Mouse (Mus musculus) forebrain, embryonic 16.5 days (tissue): ENCODE measurements around the gene Acta2. TPM values are rescaled to one million over a fixed set of nuclear protein-coding genes. Genes with fewer than 3 reads are reported as not detected.
A peak's percentile ranks its signal among the peaks of the same experiment; 100 is the strongest.
"Not testable (repeated sequence)": the region's sequence is repeated elsewhere in the genome, so short reads cannot be mapped to it uniquely, and the experiment has no call there.

Experiments used
- ATAC-seq: fragments of 200-750 bp; cut with Nextera tagmentation; 2 replicates; pipeline ENCODE4 v1.8.0; 2017; ENCODE audit warnings: mild to moderate bottlenecking, moderate library complexity
- H3K27ac ChIP-seq: fragments of 300-500 bp; sonication (generic); 2 replicates; pipeline ENCODE4 v1.5.1; 2014; ENCODE audit warnings: low read length, control low read depth
- H3K27me3 ChIP-seq: fragments of 300-500 bp; sonication (generic); replicated peaks from 2 replicates; pipeline ENCODE4 v1.6.1; 2014; ENCODE audit warnings: low read length; ENCODE audit not compliant: control insufficient read depth, insufficient read depth
- H3K36me3 ChIP-seq: fragments of 300-500 bp; sonication (generic); 2 replicates; pipeline ENCODE4 v1.6.1; 2014; ENCODE audit not compliant: control insufficient read depth, insufficient read depth
- H3K4me1 ChIP-seq: fragments of 300-500 bp; sonication (generic); replicated peaks from 2 replicates; pipeline ENCODE4 v1.6.1; 2014; ENCODE audit warnings: low read length; ENCODE audit not compliant: control insufficient read depth, insufficient read depth
- H3K4me2 ChIP-seq: fragments of 300-500 bp; sonication (generic); 2 replicates; pipeline ENCODE4 v1.6.1; 2014; ENCODE audit warnings: mild to moderate bottlenecking, low read length, control low read depth
- H3K4me3 ChIP-seq: fragments of 300-500 bp; sonication (generic); replicated peaks from 2 replicates; pipeline ENCODE4 v1.5.1; 2014; ENCODE audit warnings: mild to moderate bottlenecking, low read length, control low read depth
- H3K9ac ChIP-seq: fragments of 300-500 bp; sonication (generic); replicated peaks from 2 replicates; pipeline ENCODE4 v1.6.1; 2014; ENCODE audit warnings: low read depth, low read length, control low read depth
- H3K9me3 ChIP-seq: fragments of 300-500 bp; sonication (generic); 2 replicates; pipeline ENCODE4 v1.6.1; 2016; ENCODE audit warnings: low read length; ENCODE audit not compliant: control insufficient read depth
- WGBS: fragments of 180-500 bp; shearing (Covaris S2); extraction: QIAGEN DNeasy Blood & Tissue Kit; methylation state at CpG from one replicate; pipeline ENCODE4 v1.1.7; 2014; 5-methylcytosine and 5-hydroxymethylcytosine counted together
- polyA plus RNA-seq: library from polyadenylated mRNA; unstranded; fragments of >200 nt; fragmentation: Nextera tagmentation; extraction: Ambion mirVana; gene quantifications from 2 replicates; pipeline ENCODE4 v1.2.1, GENCODE M21; 2015

Gene Acta2
- polyA plus RNA-seq, 1 experiment from 2014 or later = 9.1 TPM

GRCm38 (mm10) chr19:34216956-34217355 is 38.4 kb downstream of the Acta2 start:
- Histone ChIP-seq H3K4me3 (no peak overlapping the region), H3K4me2 (no peak overlapping the region), H3K27me3 (no peaks in the 10 kb centered on the region), H3K9ac (no peak overlapping the region), H3K36me3 (no peaks in the 10 kb centered on the region), H3K4me1 (peaks cover 4% of the 10 kb centered on the region; the same call in 1 of the 2 replicates), H3K9me3 (no peaks in the 10 kb centered on the region), H3K27ac (no peak overlapping the region)
- ATAC-seq = peak; percentile 79
- WGBS = 65% methylated on average over 5 of the region's 5 CpGs

- WGBS = 76% methylated on average over 4 of the region's 4 CpGs
Observed at GRCm38 (mm10) chr19:34214136-34214535, 41.3 kb downstream of the Acta2 start.

DNA sequence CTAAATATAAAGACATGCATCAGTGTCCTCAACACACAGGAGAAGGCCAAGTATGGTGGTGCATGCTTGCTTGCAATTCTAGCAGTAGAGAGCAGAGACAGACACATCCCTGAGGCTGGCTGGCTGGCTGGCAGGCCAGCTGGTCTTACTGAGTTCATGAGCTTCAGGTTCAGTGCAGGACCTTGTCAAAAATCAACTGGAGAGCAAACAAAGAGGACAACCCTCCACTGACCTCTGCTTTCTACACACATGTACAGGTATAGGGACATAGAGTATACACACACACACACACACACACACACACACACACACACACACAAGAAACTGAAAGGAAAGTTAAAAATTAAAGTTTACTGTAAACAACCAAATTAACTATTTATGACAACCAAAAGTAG is 42.1 kb downstream of the Acta2 start:
- no peak overlapping the region for H3K9ac ChIP-seq
- H3K27me3 ChIP-seq = no peaks in the 10 kb centered on the region
- H3K36me3 ChIP-seq = no peaks in the 10 kb centered on the region
- no peak for ATAC-seq
- peaks cover 4% of the 10 kb centered on the region; the same call in 1 of the 2 replicates for H3K4me1 ChIP-seq
- H3K4me2 ChIP-seq = no peak overlapping the region
- H3K4me3 ChIP-seq = no peak overlapping the region
- no peak overlapping the region for H3K27ac ChIP-seq
- H3K9me3 ChIP-seq = no peaks in the 10 kb centered on the region

More at GRCm38 (mm10) chr19:34214136-34214535, 41.3 kb downstream of the Acta2 start:
- no peak overlapping the region for H3K4me2 ChIP-seq
- peaks cover 4% of the 10 kb centered on the region; the same call in 1 of the 2 replicates for H3K4me1 ChIP-seq
- no peak overlapping the region for H3K4me3 ChIP-seq
- H3K27me3 ChIP-seq = no peaks in the 10 kb centered on the region
- H3K27ac ChIP-seq = no peak overlapping the region
- no peaks in the 10 kb centered on the region for H3K36me3 ChIP-seq
- no peak overlapping the region for H3K9ac ChIP-seq
- no peaks in the 10 kb centered on the region for H3K9me3 ChIP-seq
- no peak for ATAC-seq

GRCm38 (mm10) chr19:34212489-34213250 is 42.7 kb downstream of the Acta2 start:
- Histone ChIP-seq H3K9me3 (no peaks in the 10 kb centered on the region), H3K36me3 (no peaks in the 10 kb centered on the region), H3K27ac (no peak overlapping the region), H3K9ac (no peak overlapping the region), H3K4me2 (no peak overlapping the region), H3K4me1 (peaks cover 4% of the 10 kb centered on the region; the same call in 1 of the 2 replicates), H3K27me3 (no peaks in the 10 kb centered on the region), H3K4me3 (no peak overlapping the region)
- no peak for ATAC-seq
- 90% methylated on average over 12 of the region's 12 CpGs for WGBS

DNA sequence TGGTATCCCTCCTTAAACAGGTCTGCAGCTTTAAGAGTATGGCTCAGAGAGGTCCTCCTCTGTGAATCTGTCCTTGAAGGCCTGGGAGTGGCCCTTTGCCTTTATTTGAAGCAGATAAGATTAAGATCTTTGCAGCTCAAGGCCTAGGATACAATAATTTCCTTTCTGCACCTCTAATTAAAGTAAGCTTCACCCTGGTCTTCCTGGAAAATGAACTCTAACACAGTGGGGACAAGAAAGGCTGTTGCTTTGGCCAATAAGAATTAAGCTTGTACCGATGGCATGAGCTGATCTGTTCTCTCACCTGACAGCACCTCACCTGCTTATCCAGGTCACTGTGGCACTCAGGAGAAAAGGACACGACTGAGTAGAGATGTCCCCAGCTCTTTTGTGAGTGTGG is 44.5 kb downstream of the Acta2 start:
- no peaks in the 10 kb centered on the region for H3K9me3 ChIP-seq
- H3K4me1 ChIP-seq = no peaks in the 10 kb centered on the region
- H3K27ac ChIP-seq = no peak overlapping the region
- H3K4me2 ChIP-seq = no peak overlapping the region
- no peak for ATAC-seq
- no peaks in the 10 kb centered on the region for H3K27me3 ChIP-seq
- no peak overlapping the region for H3K4me3 ChIP-seq
- H3K9ac ChIP-seq = no peak overlapping the region
- no peaks in the 10 kb centered on the region for H3K36me3 ChIP-seq
- WGBS = 56% methylated on average over 2 of the region's 2 CpGs

- H3K27me3 ChIP-seq = no peaks in the 10 kb centered on the region
Observed at GRCm38 (mm10) chr19:34209930-34210581, 45.3 kb downstream of the Acta2 start.

DNA sequence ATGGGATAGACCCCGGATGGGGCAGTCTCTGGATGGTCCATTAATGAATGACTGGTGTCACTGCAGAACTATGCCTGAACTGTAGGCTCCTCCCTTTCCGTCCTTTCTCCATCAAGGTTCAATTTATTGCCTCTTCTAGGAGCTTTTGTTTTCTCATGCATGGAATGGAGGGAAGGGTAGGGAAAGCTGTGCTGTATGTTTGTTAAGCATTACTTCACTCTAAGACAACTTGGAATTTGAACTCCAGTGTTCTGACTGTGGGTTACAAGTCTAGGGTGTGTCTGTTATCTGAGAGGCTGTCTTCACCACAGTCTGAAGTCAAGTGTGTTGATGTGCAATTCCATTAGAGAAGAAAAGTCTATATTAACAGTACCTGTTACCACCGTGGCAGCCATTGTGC is 46.4 kb downstream of the Acta2 start:
- no peaks in the 10 kb centered on the region for H3K36me3 ChIP-seq
- H3K27me3 ChIP-seq = no peaks in the 10 kb centered on the region
- H3K4me1 ChIP-seq = no peaks in the 10 kb centered on the region
- H3K27ac ChIP-seq = no peak overlapping the region
- ATAC-seq = no peak
- H3K9me3 ChIP-seq = no peaks in the 10 kb centered on the region
- H3K9ac ChIP-seq = no peak overlapping the region
- H3K4me3 ChIP-seq = no peak overlapping the region
- H3K4me2 ChIP-seq = no peak overlapping the region
- WGBS = 89% methylated on average over 3 of the region's 3 CpGs

More at GRCm38 (mm10) chr19:34209930-34210581, 45.3 kb downstream of the Acta2 start:
- no peak for ATAC-seq
- Histone ChIP-seq H3K36me3 (no peaks in the 10 kb centered on the region), H3K27ac (no peak overlapping the region), H3K4me2 (no peak overlapping the region), H3K9me3 (no peaks in the 10 kb centered on the region), H3K9ac (no peak overlapping the region), H3K4me3 (no peak overlapping the region), H3K4me1 (no peaks in the 10 kb centered on the region)
- 87% methylated on average over 8 of the region's 8 CpGs for WGBS

DNA sequence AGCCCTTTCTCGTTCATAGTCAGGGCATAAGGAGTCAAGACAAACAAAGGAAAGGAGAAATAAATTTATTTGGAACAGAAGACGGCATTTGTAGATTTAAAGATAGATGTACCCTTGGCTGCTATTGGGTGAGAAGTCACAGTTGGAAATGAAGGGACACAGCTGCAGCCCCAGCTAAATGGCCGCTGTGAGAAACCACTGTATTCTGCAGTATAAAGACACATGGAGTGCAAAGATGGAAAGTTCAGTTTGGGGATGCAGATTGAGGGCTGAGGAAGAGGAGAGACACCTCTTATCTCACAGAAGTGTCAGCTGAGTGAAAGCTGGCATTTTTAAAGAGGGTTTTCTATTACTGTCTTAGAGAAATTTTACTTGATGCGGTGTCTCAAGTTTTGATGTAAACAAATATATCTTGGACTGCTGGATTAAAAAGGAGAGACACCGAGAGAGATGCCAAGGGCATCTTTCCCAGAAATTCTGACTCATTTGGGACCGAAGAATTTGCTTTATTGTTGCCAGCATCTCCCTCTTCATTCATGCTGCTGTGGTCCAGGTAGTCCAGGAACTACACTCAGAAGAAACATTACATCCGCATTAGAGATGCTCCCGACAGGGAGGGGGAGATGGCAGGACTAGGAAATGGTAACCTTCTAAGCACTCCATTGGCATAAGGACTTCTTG is 48.5 kb downstream of the Acta2 start:
- Histone ChIP-seq H3K4me2 (no peak overlapping the region), H3K36me3 (no peaks in the 10 kb centered on the region), H3K27me3 (no peaks in the 10 kb centered on the region), H3K4me1 (no peaks in the 10 kb centered on the region), H3K9me3 (no peaks in the 10 kb centered on the region), H3K4me3 (no peak overlapping the region), H3K27ac (no peak overlapping the region), H3K9ac (no peak overlapping the region)
- no peak for ATAC-seq
- WGBS = 85% methylated on average over 8 of the region's 8 CpGs

GRCm38 (mm10) chr19:34206128-34206527 is 49.3 kb downstream of the Acta2 start:
- not testable (repeated sequence) for H3K27me3 ChIP-seq

More at GRCm38 (mm10) chr19:34206128-34206527, 49.3 kb downstream of the Acta2 start:
- not testable (repeated sequence) for H3K4me3 ChIP-seq, H3K4me1 ChIP-seq, H3K36me3 ChIP-seq, H3K27ac ChIP-seq, H3K4me2 ChIP-seq, H3K9me3 ChIP-seq, H3K9ac ChIP-seq, ATAC-seq
- 80% methylated on average over 4 of the region's 4 CpGs for WGBS
